Mouse (Mus musculus): ENCODE data around the gene AC161166.1. TPM values are rescaled to one million over a fixed set of nuclear protein-coding genes. Genes with fewer than 3 reads are reported as not detected.
"Not testable (repeated sequence)": the region's sequence is repeated elsewhere in the genome, so short reads cannot be mapped to it uniquely, and the experiment has no call there.

The AC161166.1 gene
- polyA plus RNA-seq, 1 experiment: not detected

GRCm38 (mm10) chr7:24505447-24506064, 6.7 kb downstream of the AC161166.1 start:
- peak; percentile 71 for DNase-seq (ENCODE audit: low read depth)

GRCm38 (mm10) chr7:24504868-24505267, 7.4 kb downstream of the AC161166.1 start:
- no peak for DNase-seq (ENCODE audit: low read depth)
- no peak for TF ChIP-seq CTCF (IDR thresholded peaks at IDR 0.05; ENCODE audit: borderline replicate concordance, extremely low read depth, insufficient read depth, insufficient read length)
- no peak for TF ChIP-seq POLR2A (IDR thresholded peaks at IDR 0.05; ENCODE audit: borderline replicate concordance, extremely low read depth, insufficient read depth, insufficient read length, poor library complexity, severe bottlenecking)

More at GRCm38 (mm10) chr7:24505447-24506064, 6.7 kb downstream of the AC161166.1 start:
- no peak for TF ChIP-seq CTCF (IDR thresholded peaks at IDR 0.05; ENCODE audit: borderline replicate concordance, extremely low read depth, insufficient read depth, insufficient read length)
- TF ChIP-seq POLR2A (IDR thresholded peaks at IDR 0.05; ENCODE audit: borderline replicate concordance, extremely low read depth, insufficient read depth, insufficient read length, poor library complexity, severe bottlenecking): no peak

GRCm38 (mm10) chr7:24504004-24504403, 8.3 kb downstream of the AC161166.1 start:
- TF ChIP-seq POLR2A (IDR thresholded peaks at IDR 0.05; ENCODE audit: borderline replicate concordance, extremely low read depth, insufficient read depth, insufficient read length, poor library complexity, severe bottlenecking) (no peak), CTCF (IDR thresholded peaks at IDR 0.05; ENCODE audit: borderline replicate concordance, extremely low read depth, insufficient read depth, insufficient read length) (no peak)

GRCm38 (mm10) chr7:24501492-24501891, 10.8 kb downstream of the AC161166.1 start:
- TF ChIP-seq POLR2A (IDR thresholded peaks at IDR 0.05; ENCODE audit: borderline replicate concordance, extremely low read depth, insufficient read depth, insufficient read length, poor library complexity, severe bottlenecking) (no peak), CTCF (IDR thresholded peaks at IDR 0.05; ENCODE audit: borderline replicate concordance, extremely low read depth, insufficient read depth, insufficient read length) (peak; percentile 30; the same call in 1 of the 2 replicates)
- no peak for DNase-seq (ENCODE audit: low read depth)

More at GRCm38 (mm10) chr7:24504004-24504403, 8.3 kb downstream of the AC161166.1 start:
- no peak for DNase-seq (ENCODE audit: low read depth)

- TF ChIP-seq CTCF (IDR thresholded peaks at IDR 0.05; ENCODE audit: borderline replicate concordance, extremely low read depth, insufficient read depth, insufficient read length): peak; percentile 57; the same call in 1 of the 2 replicates
- no peak for TF ChIP-seq POLR2A (IDR thresholded peaks at IDR 0.05; ENCODE audit: borderline replicate concordance, extremely low read depth, insufficient read depth, insufficient read length, poor library complexity, severe bottlenecking)
- no peak for DNase-seq (ENCODE audit: low read depth)
These were observed 11.3 kb downstream of the AC161166.1 start for GRCm38 (mm10) chr7:24500929-24501328.

- no peak for DNase-seq (ENCODE audit: low read depth)
- no peak for TF ChIP-seq CTCF (IDR thresholded peaks at IDR 0.05; ENCODE audit: borderline replicate concordance, extremely low read depth, insufficient read depth, insufficient read length)
- TF ChIP-seq POLR2A (IDR thresholded peaks at IDR 0.05; ENCODE audit: borderline replicate concordance, extremely low read depth, insufficient read depth, insufficient read length, poor library complexity, severe bottlenecking): no peak
These were observed 12.2 kb downstream of the AC161166.1 start for GRCm38 (mm10) chr7:24499856-24500577.

- no peak for DNase-seq (ENCODE audit: low read depth)
- TF ChIP-seq CTCF (IDR thresholded peaks at IDR 0.05; ENCODE audit: borderline replicate concordance, extremely low read depth, insufficient read depth, insufficient read length) (no peak), POLR2A (IDR thresholded peaks at IDR 0.05; ENCODE audit: borderline replicate concordance, extremely low read depth, insufficient read depth, insufficient read length, poor library complexity, severe bottlenecking) (no peak)
These were observed 24.0 kb downstream of the AC161166.1 start for GRCm38 (mm10) chr7:24488303-24488702.

GRCm38 (mm10) chr7:24487403-24487802, 24.9 kb downstream of the AC161166.1 start:
- no peak for DNase-seq (ENCODE audit: low read depth)
- TF ChIP-seq POLR2A (IDR thresholded peaks at IDR 0.05; ENCODE audit: borderline replicate concordance, extremely low read depth, insufficient read depth, insufficient read length, poor library complexity, severe bottlenecking) (no peak), CTCF (IDR thresholded peaks at IDR 0.05; ENCODE audit: borderline replicate concordance, extremely low read depth, insufficient read depth, insufficient read length) (no peak)

GRCm38 (mm10) chr7:24486654-24487130, 25.6 kb downstream of the AC161166.1 start:
- DNase-seq (ENCODE audit: low read depth): peak; percentile 72
- TF ChIP-seq CTCF (IDR thresholded peaks at IDR 0.05; ENCODE audit: borderline replicate concordance, extremely low read depth, insufficient read depth, insufficient read length) (no peak), POLR2A (IDR thresholded peaks at IDR 0.05; ENCODE audit: borderline replicate concordance, extremely low read depth, insufficient read depth, insufficient read length, poor library complexity, severe bottlenecking) (peak; percentile 13; the same call in 1 of the 2 replicates)

- TF ChIP-seq CTCF (IDR thresholded peaks at IDR 0.05; ENCODE audit: borderline replicate concordance, extremely low read depth, insufficient read depth, insufficient read length) (no peak), POLR2A (IDR thresholded peaks at IDR 0.05; ENCODE audit: borderline replicate concordance, extremely low read depth, insufficient read depth, insufficient read length, poor library complexity, severe bottlenecking) (no peak)
- DNase-seq (ENCODE audit: low read depth): no peak
These were observed 26.8 kb downstream of the AC161166.1 start for GRCm38 (mm10) chr7:24485481-24485880.

GRCm38 (mm10) chr7:24483291-24483690, 29.0 kb downstream of the AC161166.1 start:
- DNase-seq (ENCODE audit: low read depth): not testable (repeated sequence)

All from brain, embryonic 14.5 days (tissue).